Mouse (Mus musculus) stomach, postnatal 0 days (tissue): ENCODE data around the gene Dscam.

ENCODE experiments used
- CTCF ChIP-seq: IDR thresholded peaks from 2 replicates; pipeline ENCODE4 v1.5.1; 2016; ENCODE audit warnings: antibody characterized with exemption, low read depth, mild to moderate bottlenecking, moderate library complexity
- EP300 ChIP-seq: optimal IDR thresholded peaks from 2 replicates; pipeline ENCODE3; 2016; ENCODE audit warnings: antibody characterized with exemption

DNA sequence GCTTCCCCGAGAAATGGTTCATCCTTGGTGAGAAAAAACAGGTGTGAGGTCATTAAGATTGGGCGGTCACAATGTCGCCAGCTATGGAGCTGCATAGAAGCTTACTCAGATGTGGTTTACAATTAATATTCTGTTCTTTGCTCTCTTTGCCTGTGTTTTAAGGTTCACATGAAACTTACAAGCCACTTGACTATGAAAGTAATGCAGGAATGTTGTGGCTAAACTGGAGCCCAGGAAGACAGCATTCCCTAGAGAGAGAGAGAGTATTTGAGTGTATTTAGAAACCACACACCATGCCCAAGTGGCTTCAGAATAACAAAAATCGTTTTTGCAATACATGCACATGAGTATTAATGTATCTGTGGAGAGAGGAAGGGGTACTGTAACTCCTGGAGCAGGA is 174.7 kb downstream of the Dscam start:
- TF ChIP-seq CTCF (no peak), EP300 (no peak)
